Mouse (Mus musculus) urinary bladder, adult 18-20 months (tissue): ENCODE measurements around the gene Pakap.
A peak's percentile ranks its signal among the peaks of the same experiment; 100 is the strongest.

ENCODE experiments used
- DNase-seq, 2 experiments: peaks; one replicate each; pipeline ENCODE4 v3.0.0; 2022; ENCODE audit warnings: low spot score in 2 of 2, mixed read lengths in 2 of 2

Gene Pakap

GRCm38 (mm10) chr4:57764392-57764791 lies 196.4 kb downstream of the Pakap start:
- no peak for DNase-seq

DNA sequence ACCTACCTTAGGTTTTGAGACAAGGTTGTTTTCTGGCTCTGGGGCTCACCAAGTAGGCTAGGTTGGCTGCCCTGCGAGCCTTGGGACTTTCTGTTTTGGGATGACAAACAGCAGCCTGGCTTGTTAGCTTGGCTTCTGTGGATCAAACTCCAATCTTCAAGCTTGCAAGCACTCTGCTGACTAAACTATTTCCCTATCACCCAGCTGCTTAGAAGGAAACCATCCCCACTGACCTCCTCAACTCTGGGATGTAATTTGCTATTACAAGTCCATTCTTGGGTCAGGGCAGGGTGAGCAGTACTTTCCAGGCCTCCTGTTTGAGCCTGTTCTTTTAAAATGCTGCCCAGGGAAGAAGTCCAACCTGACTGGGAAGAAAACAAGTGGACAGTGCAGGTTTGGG lies 196.9 kb downstream of the Pakap start:
- no peak for DNase-seq

DNA sequence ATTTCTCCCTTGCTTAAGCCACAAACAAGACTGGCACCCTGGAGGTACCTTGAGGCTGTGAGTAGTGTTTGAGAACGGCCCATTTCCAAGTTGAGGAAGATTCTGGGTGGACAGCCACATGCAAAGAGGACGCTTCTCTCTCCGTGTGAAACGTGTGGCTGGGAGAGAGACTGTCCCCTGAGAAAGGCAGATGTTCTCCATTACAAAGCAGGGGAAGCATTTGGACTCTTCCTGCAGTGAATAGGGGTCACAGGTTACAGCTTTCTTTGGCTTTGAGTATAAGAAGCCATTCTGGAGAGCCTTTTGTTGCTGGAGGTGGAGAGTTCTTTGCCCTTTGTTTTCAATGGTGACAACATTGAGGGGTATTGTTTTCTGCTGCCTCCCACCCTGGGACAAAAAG lies 197.8 kb downstream of the Pakap start:
- DNase-seq = no peak

- DNase-seq = no peak
These were observed 201.0 kb downstream of the Pakap start for GRCm38 (mm10) chr4:57769007-57769406.

- DNase-seq = no peak
These were observed 202.3 kb downstream of the Pakap start for GRCm38 (mm10) chr4:57770185-57770823.

DNA sequence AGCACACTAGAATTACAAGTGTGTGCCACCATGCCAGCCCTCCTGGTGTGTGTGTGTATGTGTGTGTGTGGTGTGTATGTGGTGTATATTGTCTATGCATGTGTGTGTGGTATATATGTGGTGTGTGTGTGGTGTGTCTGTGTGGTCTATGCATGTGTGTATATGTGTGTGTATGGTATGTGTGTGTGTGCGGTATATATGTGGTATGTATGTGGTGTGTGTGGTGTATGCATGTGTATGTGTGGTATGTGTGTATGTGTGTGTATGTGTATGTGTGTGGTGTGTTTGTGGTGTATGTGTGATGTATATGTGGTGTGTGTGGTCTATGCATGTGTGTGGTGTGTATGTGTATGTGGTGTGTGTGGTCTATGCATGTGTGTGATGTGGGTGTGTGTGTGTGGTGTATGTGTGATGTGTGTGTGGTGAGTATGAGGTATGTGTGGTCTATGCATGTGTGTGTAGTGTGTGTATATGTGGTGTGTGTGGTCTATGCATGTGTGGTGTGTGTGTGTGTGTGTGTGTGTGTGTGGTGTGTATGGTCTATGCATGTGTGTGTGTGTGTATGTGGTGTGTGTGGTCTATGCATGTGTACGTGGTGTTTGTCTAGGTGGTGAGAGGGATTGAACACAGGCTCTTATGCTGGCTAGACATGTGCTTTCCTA lies 203.7 kb downstream of the Pakap start:
- no peak for DNase-seq

DNA sequence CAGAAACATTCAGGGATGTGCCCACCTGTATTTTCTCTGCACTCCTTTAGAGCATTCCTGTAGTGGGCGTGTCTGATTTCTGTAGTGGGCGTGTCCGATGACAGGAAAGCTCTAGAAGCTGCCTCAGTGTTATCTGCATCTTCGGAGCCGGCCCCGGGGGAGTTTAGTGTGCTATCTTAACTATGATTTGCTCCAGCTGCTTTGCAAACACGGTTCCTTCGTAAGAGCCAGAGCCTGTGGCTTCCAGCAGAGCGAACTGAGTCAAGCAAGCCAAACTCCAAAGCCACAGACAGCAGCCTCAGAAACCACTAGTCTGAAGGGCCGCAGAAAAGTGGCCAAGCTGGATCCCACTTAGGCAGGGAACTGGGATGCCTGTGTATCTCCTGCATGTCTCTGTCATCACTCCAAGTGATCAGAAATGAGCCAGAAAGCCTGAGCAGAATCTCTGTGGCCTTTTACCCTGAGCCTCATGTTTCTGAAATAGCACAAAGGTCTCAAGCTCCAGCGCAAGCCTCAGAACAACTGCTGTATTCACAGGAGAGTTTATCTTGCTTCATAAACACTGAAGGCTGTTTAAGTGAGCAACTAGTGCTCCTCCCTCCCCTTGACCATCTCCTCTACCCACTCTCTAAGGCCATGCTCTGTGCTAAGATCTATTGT lies 205.0 kb downstream of the Pakap start:
- DNase-seq = peak in 1 of 2 experiments; percentile 54

DNA sequence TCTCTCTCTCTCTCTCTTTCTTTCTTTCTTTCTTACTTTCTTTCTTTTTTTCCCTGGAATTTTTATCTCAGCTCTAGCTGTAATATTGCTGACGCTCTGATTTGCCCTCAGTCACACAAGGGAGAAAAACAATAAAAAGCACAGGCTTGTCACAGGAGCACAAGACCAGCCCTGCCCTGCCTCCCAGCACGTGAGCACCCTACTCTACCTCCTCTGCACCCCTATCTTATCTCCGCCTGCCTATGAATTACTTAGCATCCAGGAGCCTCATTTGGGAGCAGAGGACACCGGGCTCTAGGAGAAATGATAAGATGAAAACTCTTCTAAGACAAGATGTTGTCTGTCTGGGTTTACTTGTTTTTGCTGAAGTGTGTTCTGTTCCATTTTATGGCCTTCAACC lies 206.5 kb downstream of the Pakap start:
- no peak for DNase-seq

- DNase-seq = no peak
These were observed 207.6 kb downstream of the Pakap start for GRCm38 (mm10) chr4:57775582-57775981.

- DNase-seq = no peak
These were observed 212.4 kb downstream of the Pakap start for GRCm38 (mm10) chr4:57780403-57780802.

DNA sequence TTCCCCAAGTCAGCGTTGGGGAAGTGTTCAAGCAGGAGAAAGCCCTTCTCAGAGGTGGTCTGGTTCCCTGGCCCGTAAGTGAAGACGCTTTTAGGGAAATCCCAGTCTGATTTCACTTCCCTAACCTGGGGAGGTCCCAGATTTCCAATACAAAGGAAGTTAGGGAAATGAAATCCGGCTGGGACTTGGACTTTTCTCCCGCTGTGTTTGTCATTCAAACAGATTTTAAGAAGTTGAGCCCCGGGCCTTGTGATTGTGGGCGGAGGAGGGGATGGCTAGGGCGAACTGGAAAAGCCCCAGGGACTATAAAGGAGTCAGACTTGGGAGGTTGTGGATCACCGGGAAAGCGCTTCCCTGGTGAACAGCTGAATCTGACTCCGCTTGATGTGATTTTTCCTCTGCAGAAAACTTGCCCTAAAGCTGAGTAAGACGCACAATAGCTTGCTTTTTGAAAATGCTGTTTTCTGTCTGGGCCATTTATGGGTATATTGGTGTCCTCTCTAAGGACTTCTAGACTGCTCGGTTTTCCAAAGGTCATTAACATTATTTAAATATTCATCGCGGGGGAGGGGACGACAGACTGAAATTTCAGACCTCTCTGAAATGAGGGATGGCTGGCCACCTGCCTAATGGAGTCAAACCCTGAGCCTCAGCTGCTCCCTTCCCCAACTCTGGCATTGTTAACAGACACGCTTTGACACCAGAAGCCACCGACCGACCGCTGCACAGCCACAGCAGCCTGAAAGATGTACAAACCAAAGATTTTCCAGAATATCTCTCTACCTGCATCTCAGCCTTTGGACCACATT lies 213.1 kb downstream of the Pakap start:
- no peak for DNase-seq

GRCm38 (mm10) chr4:57781994-57782393 lies 214.0 kb downstream of the Pakap start:
- DNase-seq = peak; percentile 45 to 52

- no peak for DNase-seq
These were observed 214.8 kb downstream of the Pakap start for GRCm38 (mm10) chr4:57782549-57783390.

DNA sequence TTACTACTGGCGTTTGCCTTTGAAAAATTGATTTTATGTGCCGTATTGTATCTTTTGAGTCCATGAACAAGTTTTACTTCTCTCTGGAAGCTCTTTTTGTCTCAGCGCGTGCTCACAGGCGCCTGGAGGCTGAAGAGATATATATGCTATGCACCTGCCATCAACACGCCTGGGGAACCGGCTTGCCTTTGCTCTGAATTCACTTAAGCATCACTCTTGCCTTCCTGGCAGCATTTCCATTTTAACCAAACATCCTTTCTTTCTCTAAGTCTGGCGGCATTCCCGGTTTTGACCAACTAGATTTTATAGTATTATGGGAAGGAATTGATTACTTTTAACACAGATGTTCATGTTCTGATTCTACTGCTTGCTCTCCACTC lies 215.4 kb downstream of the Pakap start:
- no peak for DNase-seq

DNA sequence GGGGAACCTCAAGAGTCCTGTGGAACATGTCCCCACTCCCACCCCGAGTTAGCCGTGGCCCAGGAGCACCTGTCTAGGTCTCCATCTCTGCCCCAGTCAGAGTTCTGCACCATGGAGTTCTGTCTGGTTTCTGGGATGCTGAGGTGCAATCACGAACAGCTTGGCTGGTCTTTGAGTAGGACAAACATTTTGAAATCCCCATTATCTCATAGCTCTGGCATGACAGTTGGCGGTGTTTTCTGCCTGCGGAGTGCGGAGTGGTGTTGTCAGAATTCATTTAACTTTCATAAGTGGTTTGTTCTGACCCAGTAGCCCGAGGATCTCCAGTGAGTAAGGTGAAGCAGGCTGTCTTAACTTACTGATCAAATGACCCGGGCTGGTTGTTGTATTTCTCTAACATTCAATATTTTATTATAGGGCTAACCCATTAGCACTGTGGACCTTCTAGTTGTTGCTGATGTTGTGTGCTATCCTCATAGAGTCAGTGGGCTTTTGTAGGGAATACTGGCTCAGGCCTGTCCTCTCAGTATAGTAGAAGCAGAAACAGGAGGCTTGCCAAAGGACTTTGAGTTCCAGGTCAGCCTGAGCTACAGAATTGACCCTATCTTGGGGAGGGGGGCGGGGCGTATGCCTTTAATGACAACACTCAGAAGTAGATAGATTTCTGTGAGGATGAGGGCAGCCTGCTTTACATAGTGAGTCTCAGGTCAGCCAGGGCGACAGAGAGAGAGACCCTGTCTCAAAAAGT lies 216.0 kb downstream of the Pakap start:
- peak in 1 of 2 experiments; percentile 50 for DNase-seq

DNA sequence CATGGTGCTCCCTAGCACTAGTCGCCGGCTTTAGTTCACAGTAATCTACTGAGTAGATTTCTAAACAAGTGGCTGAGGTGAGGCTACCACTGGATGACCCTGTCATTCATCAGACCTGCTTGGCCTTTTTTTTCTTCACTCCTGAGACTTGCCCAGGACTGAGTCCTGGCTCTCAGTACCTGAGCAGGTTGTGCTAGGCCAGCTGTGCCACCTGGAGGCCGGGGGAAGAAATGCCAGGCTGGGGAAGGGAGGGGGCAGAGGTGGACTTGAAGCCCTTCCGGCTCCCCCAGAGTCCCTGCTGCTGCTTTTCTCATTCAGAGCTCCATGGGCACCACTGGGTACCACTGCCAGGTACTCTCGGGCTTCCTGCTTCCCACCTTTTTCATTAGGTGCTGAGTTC lies 220.7 kb downstream of the Pakap start:
- no peak for DNase-seq

DNA sequence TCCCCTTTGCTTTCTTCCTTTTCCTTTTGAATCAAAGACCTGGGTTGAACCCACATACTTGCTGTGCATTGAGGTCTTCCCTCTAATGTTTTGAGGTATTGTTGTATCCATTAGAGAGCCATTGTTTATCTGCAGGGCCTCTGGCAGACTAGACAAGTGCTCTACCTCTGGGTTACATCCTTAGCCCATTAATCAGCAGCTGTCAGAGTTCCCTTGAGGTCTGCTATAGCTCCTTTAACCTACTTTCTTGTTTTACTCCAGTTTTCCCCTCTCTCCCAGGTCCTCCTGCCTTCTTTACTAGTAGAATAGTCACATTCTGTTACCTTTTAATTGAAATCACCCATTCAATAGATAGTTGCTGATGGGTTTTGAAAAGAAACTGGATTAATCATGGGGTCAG lies 221.1 kb downstream of the Pakap start:
- DNase-seq = no peak

- no peak for DNase-seq
These were observed 226.0 kb downstream of the Pakap start for GRCm38 (mm10) chr4:57793989-57794388.

GRCm38 (mm10) chr4:57794547-57794946 lies 226.6 kb downstream of the Pakap start:
- no peak for DNase-seq

DNA sequence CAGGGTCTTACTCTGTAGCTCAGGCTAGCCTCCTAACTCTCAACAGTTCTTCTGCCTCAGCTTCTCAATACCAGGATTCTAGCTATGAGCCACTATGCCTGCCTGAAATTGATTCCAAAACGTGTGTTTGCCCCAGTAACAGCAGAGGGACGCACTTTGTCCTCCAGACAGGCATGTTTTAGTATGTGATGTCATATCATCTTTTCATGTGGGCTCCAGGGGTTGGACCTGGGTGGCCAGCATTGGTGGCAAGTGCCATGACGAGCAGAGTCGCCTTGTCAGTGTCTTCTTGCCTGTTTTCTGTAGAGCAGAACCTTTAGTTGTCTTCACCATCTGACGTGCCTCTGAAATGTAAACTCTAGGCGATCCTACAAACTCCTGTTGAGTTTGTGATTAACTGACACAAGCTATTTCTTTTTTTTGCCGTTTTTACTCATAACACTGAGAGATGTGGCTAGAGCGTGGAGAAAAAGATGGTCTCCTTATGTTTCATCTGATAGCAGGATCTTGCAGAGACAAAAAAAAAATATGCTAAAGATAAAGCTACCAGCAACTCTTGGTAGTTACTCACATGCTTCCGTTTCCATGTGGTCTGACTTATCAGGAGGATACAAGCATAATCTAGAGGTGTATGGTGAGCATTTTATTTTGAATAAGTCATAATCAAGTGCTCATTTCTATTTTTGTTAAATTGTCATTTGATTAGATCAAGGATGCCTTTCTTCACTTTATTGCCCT lies 229.7 kb downstream of the Pakap start:
- DNase-seq = no peak
